Mouse (Mus musculus): ENCODE measurements around the gene Serpinb2.

Serpinb2 gene

DNA sequence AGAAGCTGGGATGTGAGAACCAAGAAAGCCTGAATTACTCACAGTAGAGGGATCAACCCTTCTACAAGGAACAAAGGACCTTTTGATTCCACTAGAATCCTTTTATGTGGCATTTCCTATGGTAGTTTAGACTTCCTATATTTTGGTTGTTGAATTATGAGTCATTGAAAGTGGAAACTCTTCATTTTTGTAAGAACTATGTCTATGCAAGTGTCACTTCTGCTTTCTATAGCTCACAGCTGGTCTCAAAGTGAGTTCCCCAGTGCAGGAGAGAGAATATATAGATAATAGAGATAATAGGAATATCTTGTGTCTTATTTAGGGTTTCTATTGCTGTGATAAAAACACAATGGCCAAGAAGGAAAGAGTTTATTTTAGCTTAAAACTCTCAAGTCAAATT, 71.7 kb downstream of the Serpinb2 start:
- no peak for DNase-seq

DNA sequence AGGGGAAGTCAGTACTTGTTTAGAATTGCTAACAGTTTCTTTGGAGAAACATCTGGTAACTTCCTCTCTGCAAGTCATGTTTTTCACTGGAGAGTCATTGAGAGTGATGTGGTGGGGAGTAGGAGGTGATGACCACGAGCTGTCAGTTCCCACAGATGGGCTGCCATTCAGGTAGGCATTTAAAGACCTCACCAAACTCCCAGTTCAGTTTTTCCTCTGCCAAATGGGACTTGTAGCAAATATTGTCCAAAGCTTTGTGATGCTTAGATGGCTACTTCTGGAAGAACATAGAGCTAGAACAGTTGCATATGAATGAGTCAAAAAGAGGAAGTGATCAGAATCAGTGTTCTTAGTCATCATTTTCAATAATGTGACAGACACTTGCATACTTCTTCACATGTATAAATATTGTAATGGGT, 72.7 kb downstream of the Serpinb2 start:
- peak; percentile 2 to 3 for DNase-seq

DNA sequence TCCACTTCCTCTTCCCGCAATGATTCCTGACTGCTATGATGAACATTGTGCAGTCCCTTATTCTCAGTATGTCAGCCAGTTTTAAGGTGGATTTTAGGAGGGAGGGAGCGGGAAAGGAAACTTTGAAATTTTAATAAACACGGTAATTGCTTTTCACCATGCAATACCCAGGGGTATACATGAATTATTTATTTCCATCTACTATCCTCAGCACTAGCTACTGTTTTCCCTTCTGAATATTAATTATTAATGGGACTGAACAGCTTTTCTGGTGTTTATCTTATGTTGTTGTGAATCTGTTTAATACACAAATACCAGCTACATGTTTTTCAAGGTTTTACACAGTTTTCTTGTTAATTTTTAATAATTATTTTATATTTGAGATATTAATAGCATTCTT, 73.7 kb downstream of the Serpinb2 start:
- no peak for DNase-seq

Data from B cell, adult 2 months (primary cell).